Mouse (Mus musculus) stomach, embryonic 14.5 days (tissue): ENCODE data around the gene Lrtm2. TPM values are rescaled to one million over a fixed set of nuclear protein-coding genes. Genes with fewer than 3 reads are reported as not detected.
"Not testable (repeated sequence)": the region's sequence is repeated elsewhere in the genome, so short reads cannot be mapped to it uniquely, and the experiment has no call there.

Source experiments
- ATAC-seq: fragments of 200-750 bp; cut with Nextera tagmentation; 2 replicates; pipeline ENCODE4 v1.8.0; 2017; ENCODE audit warnings: low read depth, moderate TSS enrichment; ENCODE audit not compliant: insufficient number of reproducible peaks, insufficient read depth, low FRiP score
- H3K27ac ChIP-seq: fragments of 300-500 bp; sonication (generic); 2 replicates; pipeline ENCODE4 v1.5.1; 2014; ENCODE audit warnings: mild to moderate bottlenecking, low read length, moderate library complexity, mixed read lengths
- H3K27me3 ChIP-seq: fragments of 300-500 bp; sonication (generic); 2 replicates; pipeline ENCODE4 v1.6.1; 2014; ENCODE audit warnings: low read length, control low read depth, mixed read lengths; ENCODE audit not compliant: control insufficient read depth, insufficient read depth
- H3K36me3 ChIP-seq: fragments of 300-500 bp; sonication (generic); 2 replicates; pipeline ENCODE4 v1.6.1; 2014; ENCODE audit warnings: mild to moderate bottlenecking, control low read depth, low read length, moderate library complexity, mixed read lengths; ENCODE audit not compliant: control insufficient read depth, insufficient read depth
- H3K4me1 ChIP-seq: fragments of 300-500 bp; sonication (generic); 2 replicates; pipeline ENCODE4 v1.6.1; 2014; ENCODE audit warnings: low read length, control low read depth, mixed read lengths; ENCODE audit not compliant: control insufficient read depth, insufficient read depth
- H3K4me2 ChIP-seq: fragments of 300-500 bp; sonication (generic); replicated peaks from 2 replicates; pipeline ENCODE4 v1.6.1; 2014; ENCODE audit warnings: low read depth, low read length, control low read depth
- H3K4me3 ChIP-seq: fragments of 300-500 bp; sonication (generic); 2 replicates; pipeline ENCODE4 v1.5.1; 2014; ENCODE audit warnings: low read depth, low read length, control low read depth
- H3K9ac ChIP-seq: fragments of 300-500 bp; sonication (generic); replicated peaks from 2 replicates; pipeline ENCODE4 v1.6.1; 2014; ENCODE audit warnings: low read depth, mild to moderate bottlenecking, control low read depth, low read length, moderate library complexity, mixed read lengths
- H3K9me3 ChIP-seq: fragments of 300-500 bp; sonication (generic); 2 replicates; pipeline ENCODE4 v1.6.1; 2016; ENCODE audit warnings: low read depth, low read length, control low read depth; ENCODE audit not compliant: control insufficient read depth
- WGBS: fragments of 180-500 bp; shearing (Covaris S2); extraction: QIAGEN DNeasy Blood & Tissue Kit; methylation state at CpG from one replicate; pipeline ENCODE4 v1.1.7; 2014; 5-methylcytosine and 5-hydroxymethylcytosine counted together
- polyA plus RNA-seq: library from polyadenylated mRNA; unstranded; fragments of >200 nt; fragmentation: Nextera tagmentation; extraction: Ambion mirVana; gene quantifications from 2 replicates; pipeline ENCODE4 v1.2.1, GENCODE M21; 2014

Lrtm2 gene
- polyA plus RNA-seq, 1 experiment from 2014 or later, result 0.23 TPM

DNA sequence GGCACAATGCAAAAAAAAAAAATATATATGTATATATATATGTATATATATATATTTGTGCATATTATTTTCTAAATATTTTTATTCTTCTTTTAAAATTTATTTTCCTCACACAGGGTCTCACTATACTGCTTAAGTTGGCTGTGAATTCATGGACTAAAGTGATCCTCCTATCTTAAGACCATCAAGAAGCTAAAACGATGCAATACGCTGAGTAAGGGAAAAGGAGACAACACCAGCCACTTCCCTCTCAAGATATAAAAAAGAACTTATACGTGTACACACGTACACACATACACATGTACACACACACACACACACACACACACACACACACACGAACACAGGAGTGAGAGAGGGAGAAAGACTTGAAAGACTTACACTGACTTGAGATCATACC, 33.0 kb upstream of the Lrtm2 start:
- 94% methylated on average over 5 of the region's 5 CpGs for WGBS
- no peak overlapping the region for H3K4me3 ChIP-seq
- no peak overlapping the region for H3K27ac ChIP-seq
- no peaks in the 10 kb centered on the region for H3K9me3 ChIP-seq
- H3K36me3 ChIP-seq, result peaks cover 24% of the 10 kb centered on the region
- no peaks in the 10 kb centered on the region for H3K27me3 ChIP-seq
- H3K9ac ChIP-seq, result no peak overlapping the region
- no peak overlapping the region for H3K4me2 ChIP-seq
- no peaks in the 10 kb centered on the region for H3K4me1 ChIP-seq
- ATAC-seq, result no peak

DNA sequence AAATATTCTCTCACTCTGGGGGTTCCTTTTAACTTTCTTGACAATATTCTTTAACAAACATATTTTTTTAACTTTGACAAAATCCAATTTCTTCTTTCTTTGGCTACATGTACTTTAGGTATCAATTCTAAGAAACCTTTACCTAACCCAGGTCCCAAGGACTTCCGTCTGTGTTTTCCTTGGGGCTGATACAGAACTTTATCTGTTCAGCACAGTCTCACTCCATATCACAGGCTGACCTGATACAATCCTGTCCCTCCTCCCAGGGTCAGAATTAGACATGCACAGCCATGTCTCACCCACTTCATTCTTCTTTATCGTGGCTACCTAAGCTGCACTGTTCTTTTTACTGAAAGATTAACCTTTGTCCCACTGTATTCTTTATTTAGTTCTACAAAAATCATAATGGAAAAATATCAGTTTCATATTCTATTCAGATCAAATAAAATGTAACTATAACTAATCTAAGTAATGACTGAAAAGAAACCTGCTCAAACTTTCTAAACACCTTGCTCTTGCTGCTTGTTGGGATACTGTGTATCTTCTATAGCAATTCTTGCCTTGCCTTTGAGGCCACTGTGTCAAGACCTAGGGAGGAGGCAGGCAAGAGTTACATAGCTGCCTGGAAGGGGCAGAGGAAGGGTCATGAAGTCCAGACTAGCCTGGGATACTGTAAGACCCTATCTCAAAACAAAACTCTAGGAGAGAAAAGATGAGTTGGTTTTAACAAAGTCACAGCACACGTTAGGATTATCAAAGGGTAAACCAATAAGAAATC, 30.5 kb upstream of the Lrtm2 start:
- H3K4me1 ChIP-seq, result no peaks in the 10 kb centered on the region
- no peak for ATAC-seq
- 84% methylated on average over 3 of the region's 3 CpGs for WGBS
- no peak overlapping the region for H3K4me2 ChIP-seq
- no peak overlapping the region for H3K9ac ChIP-seq
- H3K27ac ChIP-seq, result no peak overlapping the region
- H3K9me3 ChIP-seq, result no peaks in the 10 kb centered on the region
- H3K36me3 ChIP-seq, result peaks cover 44% of the 10 kb centered on the region
- H3K4me3 ChIP-seq, result no peak overlapping the region
- no peaks in the 10 kb centered on the region for H3K27me3 ChIP-seq

DNA sequence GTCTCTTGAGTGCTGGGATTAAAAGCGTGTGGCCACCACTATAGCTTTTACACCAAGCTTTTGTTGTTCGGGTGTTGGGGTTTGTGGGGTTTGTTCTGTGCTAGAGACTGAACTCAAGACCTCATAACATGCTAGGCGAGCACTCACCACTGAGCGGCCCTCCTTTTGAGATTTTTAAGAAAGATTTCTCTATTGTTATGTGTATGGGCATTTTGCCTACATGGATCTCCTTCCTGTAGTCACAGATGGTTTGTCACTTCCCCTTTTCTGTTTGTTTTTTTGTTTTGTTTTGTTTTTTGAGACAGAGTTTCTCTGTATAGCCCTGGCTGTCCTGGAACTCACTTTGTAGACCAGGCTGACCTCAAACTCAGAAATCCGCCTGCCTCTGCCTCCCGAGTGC, 29.7 kb upstream of the Lrtm2 start:
- WGBS, result 93% methylated on average over 6 of the region's 6 CpGs
- H3K27ac ChIP-seq, H3K27me3 ChIP-seq, H3K4me3 ChIP-seq, H3K4me2 ChIP-seq, H3K4me1 ChIP-seq, H3K9me3 ChIP-seq, ATAC-seq, H3K9ac ChIP-seq: not testable (repeated sequence)
- peaks cover 44% of the 10 kb centered on the region for H3K36me3 ChIP-seq

- Histone ChIP-seq H3K9ac (no peak overlapping the region), H3K4me1 (no peaks in the 10 kb centered on the region), H3K9me3 (no peaks in the 10 kb centered on the region), H3K4me2 (no peak overlapping the region), H3K4me3 (no peak overlapping the region), H3K27me3 (no peaks in the 10 kb centered on the region), H3K36me3 (peaks cover 53% of the 10 kb centered on the region), H3K27ac (no peak overlapping the region)
- WGBS, result 94% methylated on average over 8 of the region's 8 CpGs
- ATAC-seq, result no peak
Measured at GRCm38 (mm10) chr6:119358020-119358571, 27.5 kb upstream of the Lrtm2 start.

DNA sequence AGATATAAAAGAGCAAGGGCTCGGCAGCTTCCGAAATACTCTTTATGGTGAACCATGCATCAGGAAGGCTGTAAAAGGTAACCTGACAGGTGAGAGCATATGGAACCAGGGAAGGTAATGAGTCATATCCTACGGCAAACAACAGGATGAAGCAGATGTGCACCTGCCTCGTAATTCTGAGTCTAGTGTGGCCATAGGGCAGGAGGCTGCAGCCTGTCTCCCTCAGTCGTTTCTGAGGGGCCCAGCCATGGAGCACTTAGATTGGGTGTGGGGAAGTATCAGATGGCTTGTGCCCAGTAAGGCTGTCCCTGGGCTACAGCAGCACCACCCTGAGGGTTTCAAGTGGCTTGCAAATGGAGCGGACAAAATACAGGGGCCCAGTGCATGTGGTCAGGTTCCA, 21.9 kb upstream of the Lrtm2 start:
- no peaks in the 10 kb centered on the region for H3K4me1 ChIP-seq
- WGBS, result 78% methylated on average over 6 of the region's 6 CpGs
- H3K9ac ChIP-seq, result no peak overlapping the region
- no peak for ATAC-seq
- H3K27ac ChIP-seq, result no peak overlapping the region
- H3K27me3 ChIP-seq, result no peaks in the 10 kb centered on the region
- peaks cover 35% of the 10 kb centered on the region for H3K36me3 ChIP-seq
- no peak overlapping the region for H3K4me3 ChIP-seq
- H3K4me2 ChIP-seq, result no peak overlapping the region
- H3K9me3 ChIP-seq, result no peaks in the 10 kb centered on the region

- Histone ChIP-seq H3K27ac (no peak overlapping the region), H3K27me3 (no peaks in the 10 kb centered on the region), H3K4me3 (no peak overlapping the region), H3K4me2 (no peak overlapping the region), H3K9ac (no peak overlapping the region), H3K4me1 (no peaks in the 10 kb centered on the region), H3K9me3 (no peaks in the 10 kb centered on the region), H3K36me3 (peaks cover 28% of the 10 kb centered on the region)
- WGBS, result 79% methylated on average over 8 of the region's 8 CpGs
- no peak for ATAC-seq
Measured at GRCm38 (mm10) chr6:119351656-119352055, 21.1 kb upstream of the Lrtm2 start.

DNA sequence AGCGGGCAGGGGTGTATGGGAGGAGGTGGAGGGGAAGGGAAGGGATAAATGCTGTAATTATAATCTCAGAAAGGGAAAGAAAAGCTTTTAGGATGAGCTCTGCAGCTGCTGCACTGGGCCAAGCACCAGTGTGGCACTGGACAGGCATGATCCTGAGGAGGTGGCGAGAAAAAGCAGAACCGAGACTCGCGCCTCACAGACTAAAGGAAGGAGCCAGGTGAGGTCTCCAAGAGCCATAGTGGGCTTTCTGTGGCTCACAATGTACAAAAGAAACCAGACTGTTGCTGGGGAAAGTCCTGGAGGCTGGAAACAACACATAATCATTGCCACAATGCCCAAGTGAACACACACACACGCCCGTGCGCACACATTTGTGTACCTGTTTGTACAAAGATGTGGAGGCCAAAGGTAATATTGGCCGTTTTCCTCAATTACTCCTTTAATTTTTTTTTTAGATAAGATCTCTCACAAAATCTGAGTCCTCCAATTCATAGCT, 20.2 kb upstream of the Lrtm2 start:
- Histone ChIP-seq H3K4me2 (no peak overlapping the region), H3K4me3 (no peak overlapping the region), H3K9ac (no peak overlapping the region), H3K36me3 (peaks cover 21% of the 10 kb centered on the region), H3K27ac (no peak overlapping the region), H3K9me3 (no peaks in the 10 kb centered on the region), H3K27me3 (no peaks in the 10 kb centered on the region), H3K4me1 (no peaks in the 10 kb centered on the region)
- ATAC-seq, result no peak
- WGBS, result 86% methylated on average over 9 of the region's 9 CpGs

GRCm38 (mm10) chr6:119348234-119348633, 17.7 kb upstream of the Lrtm2 start:
- Histone ChIP-seq H3K4me3 (no peak overlapping the region), H3K9me3 (no peaks in the 10 kb centered on the region), H3K27ac (no peak overlapping the region), H3K4me2 (no peak overlapping the region), H3K4me1 (no peaks in the 10 kb centered on the region), H3K36me3 (peaks cover 3% of the 10 kb centered on the region; the same call in 1 of the 2 replicates), H3K27me3 (no peaks in the 10 kb centered on the region), H3K9ac (no peak overlapping the region)
- ATAC-seq, result no peak
- 0% methylated on average over 1 of the region's 1 CpGs for WGBS
